Mouse (Mus musculus): Measurements from ENCODE around the gene AC131692.1.

AC131692.1 gene

DNA sequence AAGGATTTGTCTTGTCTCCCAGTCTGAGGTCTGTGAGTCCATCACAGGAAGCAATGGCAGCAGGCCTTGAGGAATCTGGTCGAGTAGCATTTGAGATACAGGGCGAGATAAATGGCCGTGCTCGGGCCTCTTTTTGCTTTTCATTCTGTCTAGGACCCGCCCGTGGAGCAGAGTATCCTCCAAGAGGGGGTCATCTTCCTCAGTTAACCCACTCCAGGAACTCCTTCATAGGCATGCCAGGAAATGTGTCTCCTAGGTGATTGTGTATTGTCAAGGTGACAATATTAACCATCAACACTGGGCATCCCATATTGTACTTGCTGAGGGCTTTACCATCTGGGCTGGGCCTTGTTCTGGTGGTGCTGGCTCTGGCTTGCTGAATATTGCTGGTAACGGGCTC, at the start of gene AC131692.1:
Gene AC131692.1 (plus strand): TSS at position 301 of the 400 bp plus-strand sequence.
- DNase-seq, result no peak

GRCm38 (mm10) chr19:6045366-6046293, 48.6 kb upstream of the AC131692.1 start:
- DNase-seq, result no peak

- DNase-seq, result peak; percentile 89
These were observed 47.7 kb upstream of the AC131692.1 start, which contains the start of gene Syvn1 for GRCm38 (mm10) chr19:6046294-6047153. Syvn1 (plus strand) TSS chr19:6046576.

- no peak for DNase-seq
These were observed 46.9 kb upstream of the AC131692.1 start for GRCm38 (mm10) chr19:6047154-6047898.

- DNase-seq, result no peak
These were observed 46.4 kb upstream of the AC131692.1 start for GRCm38 (mm10) chr19:6047899-6048166.

DNA sequence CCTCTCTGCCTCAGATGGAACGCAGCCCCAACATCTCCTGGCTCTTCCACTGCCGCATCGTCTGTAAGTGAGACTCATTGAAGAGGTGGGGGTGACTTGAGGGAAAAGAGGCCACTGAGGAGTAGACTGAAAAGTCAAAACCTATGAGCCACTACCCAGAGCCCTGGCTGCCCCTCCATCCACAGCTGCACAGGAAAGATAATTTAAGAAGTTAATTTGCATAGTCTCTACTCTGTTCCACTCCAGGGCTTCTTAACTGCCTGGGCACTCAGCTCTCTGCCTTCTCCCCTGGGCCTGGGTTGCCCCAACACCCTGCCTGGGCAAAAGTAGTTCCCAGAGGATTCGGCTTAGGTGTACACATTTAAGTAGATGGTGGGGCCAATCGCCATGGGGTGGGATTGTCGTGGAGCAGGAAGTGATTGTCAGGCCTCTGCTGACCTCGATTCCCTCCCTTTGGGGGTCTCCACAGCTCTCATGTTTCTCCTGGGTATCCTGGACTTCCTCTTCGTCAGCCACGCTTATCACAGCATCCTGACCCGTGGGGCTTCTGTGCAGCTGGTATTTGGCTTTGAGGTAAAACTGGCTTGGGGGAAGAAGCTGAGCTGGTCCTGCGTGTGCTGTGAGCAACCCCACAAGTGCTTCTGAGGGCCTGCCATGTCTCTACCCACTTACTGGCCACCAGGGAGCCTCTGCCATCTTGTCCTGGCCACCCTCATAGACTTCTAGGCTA, 45.4 kb upstream of the AC131692.1 start:
- DNase-seq, result no peak

GRCm38 (mm10) chr19:6052516-6052915, 41.7 kb upstream of the AC131692.1 start:
- no peak for DNase-seq

- DNase-seq, result no peak
These were observed 39.9 kb upstream of the AC131692.1 start for GRCm38 (mm10) chr19:6054296-6054695.

DNA sequence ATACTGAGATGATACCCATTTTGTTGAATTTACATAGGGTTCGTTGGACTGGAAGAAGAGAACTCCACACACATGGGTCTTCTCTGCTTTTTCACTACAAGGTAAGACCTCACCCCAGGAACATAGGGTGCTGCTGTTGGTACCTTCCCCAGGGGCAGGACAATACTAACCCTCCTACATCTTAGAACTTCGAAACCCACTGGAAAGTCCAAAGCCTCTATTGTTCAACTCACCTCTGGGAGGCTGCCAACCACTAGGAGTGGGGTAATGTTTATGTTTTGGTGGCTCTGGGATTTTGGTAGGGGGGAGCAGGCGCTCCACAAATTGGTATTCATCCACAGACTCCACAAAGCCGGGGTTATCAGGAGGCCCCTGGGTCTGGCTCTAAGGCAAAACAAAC, 37.5 kb upstream of the AC131692.1 start:
- DNase-seq, result no peak

GRCm38 (mm10) chr19:6057313-6058096, 36.7 kb upstream of the AC131692.1 start, which contains the start of the genes Mrpl49 and Fau:
Mrpl49 (minus strand) TSS chr19:6057785.
Fau (plus strand) TSS chr19:6057844.
- peak; percentile 100 for DNase-seq

DNA sequence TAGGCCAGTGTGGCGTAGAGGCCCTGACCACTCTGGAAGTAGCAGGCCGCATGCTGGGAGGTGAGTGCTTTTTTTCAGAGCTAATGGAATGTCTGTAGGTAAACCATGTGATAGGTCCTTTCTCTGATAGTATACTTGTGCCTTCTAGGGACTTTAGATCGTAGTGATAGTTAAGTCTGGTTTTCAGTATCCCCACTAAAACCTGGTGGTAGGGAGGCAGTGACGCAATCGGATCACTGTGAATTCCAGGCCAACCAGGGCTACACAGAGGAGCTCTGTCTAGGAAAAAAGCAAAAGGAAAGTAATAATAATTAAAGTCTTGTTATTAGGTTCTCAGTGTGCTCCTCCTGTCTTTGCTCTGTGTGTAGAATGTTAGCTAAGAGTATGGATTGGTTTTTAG, 35.7 kb upstream of the AC131692.1 start:
- no peak for DNase-seq

- DNase-seq, result no peak
These were observed 35.3 kb upstream of the AC131692.1 start for GRCm38 (mm10) chr19:6058966-6059365.

GRCm38 (mm10) chr19:6061021-6061533, 33.1 kb upstream of the AC131692.1 start, which contains the start of gene Znhit2:
Znhit2 (plus strand) TSS chr19:6061192.
- DNase-seq, result peak; percentile 90

- DNase-seq, result peak; percentile 55
These were observed 32.4 kb upstream of the AC131692.1 start for GRCm38 (mm10) chr19:6061641-6062302.

DNA sequence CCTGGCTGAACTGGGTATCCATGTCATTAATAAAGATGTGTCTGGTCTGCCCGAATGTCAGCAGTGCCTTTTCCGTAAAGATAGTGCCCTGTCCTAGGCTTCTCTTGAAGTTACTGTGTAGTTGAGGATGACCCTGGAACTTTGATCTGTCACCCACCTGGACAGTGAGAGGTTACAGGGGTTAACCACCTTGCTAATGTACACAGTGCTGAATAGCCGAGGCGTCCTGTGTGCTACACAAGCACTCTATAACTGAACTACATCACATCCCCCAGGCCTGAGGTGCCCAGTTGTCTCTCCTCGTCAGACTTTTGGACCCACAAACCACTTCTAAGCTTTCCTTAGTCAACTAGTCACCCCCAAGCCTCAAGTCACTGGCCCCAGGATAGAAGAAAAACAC, 31.8 kb upstream of the AC131692.1 start:
- DNase-seq, result no peak

DNA sequence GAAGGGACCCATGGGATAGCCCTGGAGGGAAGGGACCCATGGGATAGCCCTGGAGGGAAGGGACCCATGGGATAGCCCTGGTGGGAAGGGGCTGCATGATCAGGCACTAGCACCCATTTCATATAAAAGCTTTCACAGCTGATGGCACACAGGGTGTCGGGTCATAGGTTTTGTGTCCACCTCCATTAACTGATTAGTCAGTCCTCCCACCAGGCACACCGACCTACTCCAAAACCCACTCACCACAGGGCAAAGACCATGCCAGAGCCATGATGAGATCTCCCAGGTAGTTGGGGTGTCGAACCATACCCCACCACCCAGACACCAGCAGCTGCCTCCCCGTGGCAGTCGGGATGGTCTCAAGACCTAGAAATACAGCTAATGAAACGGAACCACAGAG, 31.1 kb upstream of the AC131692.1 start:
- no peak for DNase-seq

- peak; percentile 42 for DNase-seq
These were observed 27.6 kb upstream of the AC131692.1 start for GRCm38 (mm10) chr19:6066571-6066970.

- peak; percentile 90 for DNase-seq
These were observed 27.1 kb upstream of the AC131692.1 start for GRCm38 (mm10) chr19:6067011-6067723.

DNA sequence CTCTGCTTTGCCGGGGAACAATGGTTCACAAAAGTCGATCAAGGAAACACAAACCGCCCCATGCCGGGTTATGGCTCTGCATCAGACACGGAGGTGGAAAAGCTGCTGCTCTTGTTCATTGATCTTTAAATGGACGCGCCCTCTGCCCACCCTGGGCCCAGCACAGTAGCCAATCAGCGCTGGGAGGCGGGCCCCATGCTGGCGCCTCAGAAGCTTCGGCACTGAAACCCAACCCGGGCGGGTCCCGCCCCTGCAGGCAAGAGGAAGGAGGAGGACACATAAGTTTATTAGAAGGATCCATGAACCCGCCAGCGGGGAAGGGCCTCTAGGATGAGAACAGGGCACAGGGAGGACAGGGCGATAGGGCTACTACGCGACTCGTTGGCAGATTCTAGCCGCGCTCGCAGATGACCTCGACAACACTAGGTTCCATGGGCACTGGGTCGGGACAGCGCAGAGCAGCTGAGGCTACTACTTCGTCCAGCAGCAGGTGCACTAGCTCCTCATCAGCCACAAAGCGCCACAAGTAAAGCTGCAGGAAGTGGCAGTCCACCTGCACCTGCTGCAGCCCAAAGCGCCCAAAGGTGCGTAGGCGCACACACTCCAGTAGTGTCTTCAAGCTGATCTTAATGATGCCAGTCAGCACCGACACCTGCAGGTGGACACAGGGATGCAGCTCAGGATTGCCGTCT, 26.3 kb upstream of the AC131692.1 start, which contains the start of gene Tm7sf2:
Gene Tm7sf2 (minus strand): TSS at position 650 of the 692 bp plus-strand sequence.
- DNase-seq, result peak; percentile 86

Measured in right cerebral cortex, postnatal 14 days (tissue).